ENCODE assay signal across 18 mouse cellular contexts in the genomic region with DNA sequence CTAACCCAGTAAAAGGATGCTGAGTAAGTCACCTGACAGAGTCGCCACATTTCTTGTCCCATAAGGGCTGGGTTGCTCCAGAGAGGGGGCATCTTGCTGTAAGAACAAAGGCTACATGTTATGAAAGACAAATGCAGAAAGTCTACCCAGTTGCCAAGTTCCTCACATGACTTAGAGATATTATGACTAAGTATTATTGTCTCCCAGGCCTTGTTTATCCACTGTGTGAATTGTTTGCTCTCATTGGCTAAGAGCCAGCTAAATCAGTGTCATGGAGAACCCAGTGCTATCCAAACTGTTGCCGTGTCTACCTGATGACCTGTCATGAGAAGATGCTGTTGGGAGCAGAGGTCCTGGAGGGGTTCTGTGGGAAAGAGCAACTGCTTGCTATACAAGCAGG.
"Had no signal": no experiment of that assay in that cellular context is flagged by ENCODE, and none has a peak within 500 bp of the region (broad histone marks: within the 10 kb centered on the region; RNA-seq: fewer than 3 reads in every experiment).

No protein-coding gene starts in this region.

- H3K9ac ChIP-seq: intestine, embryonic 15.5 days; kidney, embryonic 15.5 days; limb, embryonic 13.5 days; liver, embryonic 15.5 days had no signal

- H3K27me3 ChIP-seq: intestine, embryonic 15.5 days; kidney, embryonic 15.5 days; limb, embryonic 13.5 days; liver, embryonic 15.5 days had no signal

- H3K4me3 ChIP-seq: intestine, embryonic 15.5 days; kidney, embryonic 15.5 days; limb, embryonic 13.5 days; liver, embryonic 15.5 days had no signal

- H3K27ac ChIP-seq: intestine, embryonic 15.5 days; kidney, embryonic 15.5 days; limb, embryonic 13.5 days; liver, embryonic 15.5 days had no signal

- H3K9me3 ChIP-seq: intestine, embryonic 15.5 days; kidney, embryonic 15.5 days; limb, embryonic 13.5 days; liver, embryonic 15.5 days had no signal

- H3K36me3 ChIP-seq: intestine, embryonic 15.5 days; kidney, embryonic 15.5 days had no signal

- H3K4me1 ChIP-seq: intestine, embryonic 15.5 days had no signal

- H3K4me2 ChIP-seq: intestine, embryonic 15.5 days; kidney, embryonic 15.5 days; limb, embryonic 13.5 days; liver, embryonic 11.5 days; liver, embryonic 15.5 days; midbrain, embryonic 11.5 days had no signal

- DNase-seq: kidney, adult 11 months; kidney, adult 8-10 months; kidney, postnatal 10 days; kidney, postnatal 36 days; layer of hippocampus, postnatal 36 days; left cerebral cortex, postnatal 4 days; lung, adult 2 months; lung, postnatal 4 days; midbrain, embryonic 14.5 days; thymus, adult 2 months; thymus, postnatal 14 days; thymus, postnatal 4 days had no signal

- ATAC-seq: intestine, embryonic 15.5 days had no signal
